Mouse (Mus musculus) ovary, postnatal 14 days (tissue): ENCODE data around the gene Faap100.

Source experiments
- DNase-seq: peaks from one replicate; pipeline ENCODE4 v3.0.0; 2022; ENCODE audit warnings: low spot score

The Faap100 gene

DNA sequence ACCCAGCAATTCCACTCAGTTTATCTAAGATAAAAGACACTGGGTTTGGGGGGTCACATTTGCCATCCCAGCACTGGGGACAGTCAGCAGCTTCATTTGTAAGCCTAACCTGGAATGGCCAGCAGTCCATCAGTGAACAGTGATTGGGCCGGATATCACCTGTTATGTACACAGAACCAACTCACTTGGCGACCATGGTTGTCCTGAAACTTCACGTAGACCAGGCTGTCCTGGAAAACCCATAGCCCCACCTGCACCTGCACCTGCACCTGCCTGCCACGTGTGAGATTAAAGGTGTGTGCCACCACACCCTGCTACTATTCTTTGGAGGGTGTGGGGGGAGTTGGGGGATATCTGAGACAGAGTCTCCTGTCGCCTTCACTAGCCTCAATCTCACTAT, 59.3 kb downstream of the Faap100 start:
- no peak for DNase-seq
